Mouse (Mus musculus) left cerebral cortex, postnatal 10 days (tissue): ENCODE results near the gene B4galnt2. TPM values are rescaled to one million over a fixed set of nuclear protein-coding genes. Genes with fewer than 3 reads are reported as not detected.

Experiments
- DNase-seq, 2 experiments: peaks; one replicate each; pipeline ENCODE4 v3.0.0; 2021 to 2022; ENCODE audit warnings: low spot score in 2 of 2, mixed read lengths in 1 of 2; ENCODE audit errors: extremely low spot score in 1 of 2
- intact Hi-C: fragments of 180-260 bp; cut with DNase I; formaldehyde crosslinking; loops from one replicate; pipeline ENCODE4 v1.15.1; 2025
- total RNA-seq, 2 experiments: library from RNA; stranded (reverse); gene quantifications; 2 replicates each; pipeline ENCODE4 v1.2.3; 2021

Gene B4galnt2
- total RNA-seq, 2 experiments from 2014 or later: not detected

- no peak for DNase-seq
Observed at GRCm38 (mm10) chr11:95844935-95845334, 69.8 kb downstream of the B4galnt2 start.

DNA sequence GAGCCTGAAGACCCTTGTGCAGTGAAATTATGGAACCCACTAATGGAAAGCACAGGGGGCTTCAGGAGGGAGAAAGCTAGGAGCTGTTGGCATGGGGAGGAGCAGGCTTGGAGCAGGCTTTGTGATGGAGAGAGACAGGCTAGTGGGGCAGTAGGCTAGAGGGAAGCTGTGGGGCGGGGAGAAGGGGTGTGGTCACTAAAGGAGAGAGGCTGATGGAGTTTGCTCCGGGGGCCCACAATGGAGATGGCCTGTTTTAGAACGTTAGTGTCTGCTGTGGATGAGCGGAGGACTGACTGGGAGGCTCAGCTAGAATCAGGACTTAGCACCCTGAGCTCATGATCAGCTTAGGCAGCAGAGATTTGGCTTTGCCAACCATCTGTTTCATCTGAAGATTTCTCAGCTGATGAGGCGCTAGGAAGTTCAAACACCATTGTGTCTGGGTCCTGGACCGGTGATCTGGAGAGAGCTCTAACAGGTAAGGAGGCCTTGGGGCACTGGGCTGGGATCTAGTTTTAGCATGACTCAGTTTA lies 71.2 kb downstream of the B4galnt2 start:
- intact Hi-C loops: no loop called here
- no peak for DNase-seq

More at GRCm38 (mm10) chr11:95844935-95845334, 69.8 kb downstream of the B4galnt2 start:
- intact Hi-C loops: no loop called here

DNA sequence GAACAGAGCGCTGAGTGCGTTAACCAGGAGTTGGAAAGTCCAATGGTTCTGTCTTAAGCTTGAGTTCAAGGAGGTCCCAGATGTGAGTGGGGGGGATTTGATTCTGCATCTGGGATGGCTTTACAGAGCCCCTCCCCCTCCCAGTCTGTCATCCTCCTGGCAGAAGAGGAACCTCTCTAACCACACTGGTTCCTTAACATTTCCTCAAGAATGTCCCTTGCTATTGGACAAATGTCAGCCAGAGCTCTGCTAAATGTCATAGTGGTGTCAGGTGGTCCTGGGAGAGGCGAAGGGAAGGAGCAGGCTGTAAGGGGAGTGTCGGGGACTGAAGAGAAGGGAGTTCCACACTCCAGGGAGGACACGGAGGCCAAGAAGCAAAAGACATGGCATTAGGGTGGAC lies 71.7 kb downstream of the B4galnt2 start:
- no peak for DNase-seq
- intact Hi-C loops: no loop called here

DNA sequence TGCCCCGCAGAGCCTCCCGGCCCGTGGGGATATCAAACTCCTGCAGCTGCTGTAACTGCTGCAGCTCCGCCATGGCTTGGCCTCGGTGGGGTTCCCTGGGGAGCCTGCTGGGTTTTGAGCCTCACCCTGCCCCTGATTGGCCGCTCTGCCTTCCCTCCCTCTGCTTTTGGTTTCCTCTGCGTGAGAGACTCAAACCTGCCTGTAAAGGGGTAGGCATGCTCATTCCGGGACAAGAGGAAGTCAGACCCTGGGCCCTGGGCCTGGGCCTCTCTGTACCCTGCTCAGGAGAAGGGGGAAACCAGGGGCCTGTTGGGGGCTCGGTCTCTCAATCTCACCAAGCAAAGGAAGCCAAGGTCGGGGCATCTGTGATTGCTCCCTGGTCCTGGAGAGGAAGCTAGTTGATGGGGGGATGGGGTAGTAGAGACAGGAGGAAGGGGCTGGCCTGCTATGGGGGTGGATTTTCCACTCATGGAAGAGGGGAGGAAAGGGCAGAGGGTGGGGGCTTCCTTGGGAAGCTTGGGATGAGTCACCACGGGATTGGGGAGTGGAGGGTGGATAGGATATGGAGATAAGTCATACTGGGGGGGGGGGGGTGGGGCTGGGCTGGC lies 72.5 kb downstream of the B4galnt2 start, which contains the start of gene Abi3:
Abi3 (minus strand) TSS at position 403 of the 608 bp plus-strand sequence.
- DNase-seq: peak in 1 of 2 experiments; percentile 60
- intact Hi-C loops: no loop called here

DNA sequence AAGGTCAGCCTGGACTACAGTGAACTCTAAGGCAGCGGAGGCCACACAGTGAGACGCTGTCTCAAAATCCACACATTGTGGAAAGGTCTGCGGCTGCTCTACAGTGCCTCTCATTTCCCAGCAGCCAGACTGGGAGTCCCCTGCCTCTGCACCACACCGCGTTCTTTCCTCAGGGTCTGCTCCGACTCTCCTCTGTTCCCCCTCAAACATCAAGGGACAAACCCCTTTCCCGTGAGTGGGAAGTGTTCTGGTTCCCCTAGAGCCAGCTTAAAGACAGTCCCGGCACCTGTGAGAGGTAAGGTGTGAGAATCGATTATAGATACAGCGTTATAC lies 73.2 kb downstream of the B4galnt2 start:
- DNase-seq: no peak
- intact Hi-C loops: no loop called here

DNA sequence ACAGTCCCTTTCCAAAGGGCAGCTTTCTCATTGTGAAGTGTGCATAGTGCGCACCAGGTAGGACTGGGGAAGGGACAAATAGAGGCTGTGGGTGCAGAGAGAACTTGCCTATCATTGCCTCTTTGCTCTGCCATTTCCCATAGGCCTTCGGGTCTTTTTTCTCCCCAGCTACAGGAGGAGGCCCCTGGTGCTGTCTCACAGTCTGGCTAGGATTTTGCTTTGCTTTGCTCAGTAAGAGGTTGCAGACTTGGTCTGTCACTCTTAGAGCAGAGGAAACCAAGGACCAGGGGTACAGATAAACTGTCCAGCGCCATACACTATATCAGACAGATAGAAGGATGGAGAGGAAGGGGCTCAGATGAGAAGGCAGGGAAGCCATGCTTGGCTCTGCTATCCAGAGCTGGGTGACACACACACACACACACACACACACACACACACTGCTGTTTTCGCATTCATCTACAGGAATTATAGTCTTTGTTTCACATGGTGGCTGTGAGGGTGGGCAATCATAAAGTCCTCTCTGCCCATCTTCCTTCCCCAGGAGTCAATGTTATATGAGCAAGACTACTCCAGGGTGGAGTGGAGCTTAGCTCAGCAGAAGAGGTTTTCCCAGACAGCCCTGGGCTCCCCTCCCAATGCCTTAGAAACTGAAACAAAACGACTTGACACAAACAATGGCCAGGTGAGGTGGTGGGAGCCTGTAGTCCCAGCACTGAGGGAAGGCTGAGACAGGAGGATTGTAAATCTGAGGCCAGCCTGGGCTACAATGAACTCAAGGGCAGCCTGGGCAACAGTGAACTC lies 73.8 kb downstream of the B4galnt2 start:
- no peak for DNase-seq
- intact Hi-C loops: no loop called here

GRCm38 (mm10) chr11:95838999-95839868 lies 75.5 kb downstream of the B4galnt2 start:
- DNase-seq: no peak
- intact Hi-C loops: no loop called here

- DNase-seq: no peak
- intact Hi-C loops: no loop called here
Observed at GRCm38 (mm10) chr11:95838598-95838997, 76.1 kb downstream of the B4galnt2 start.

GRCm38 (mm10) chr11:95837059-95837458 lies 77.6 kb downstream of the B4galnt2 start, which contains the start of gene Gngt2:
Gene Gngt2, plus strand, starts transcription at chr11:95837216.
- intact Hi-C loops: no loop called here
- peak in 1 of 2 experiments; percentile 90 for DNase-seq

- intact Hi-C loops: no loop called here
Observed at GRCm38 (mm10) chr11:95836433-95836832, 78.3 kb downstream of the B4galnt2 start.

DNA sequence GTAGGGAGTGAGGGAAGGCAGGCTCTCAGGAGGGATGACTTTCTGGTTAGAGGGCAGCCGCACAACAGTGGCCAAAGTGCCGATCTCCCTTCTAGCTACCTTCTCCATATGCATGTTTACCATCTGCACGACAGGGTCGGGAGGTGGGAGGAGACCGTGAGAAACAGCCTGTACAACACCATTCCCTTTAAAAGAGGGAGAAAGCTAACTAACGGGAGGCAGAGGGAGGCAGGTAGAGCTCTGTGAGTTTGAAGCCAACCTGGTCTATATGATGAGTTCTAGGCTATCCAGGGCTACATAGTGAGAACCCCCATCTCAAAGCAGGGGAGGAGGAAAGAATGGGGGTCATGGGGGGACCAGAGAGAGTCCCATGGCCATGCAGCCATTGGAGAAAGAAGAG lies 78.9 kb downstream of the B4galnt2 start:
- intact Hi-C loops: no loop called here
- no peak for DNase-seq

More at GRCm38 (mm10) chr11:95836433-95836832, 78.3 kb downstream of the B4galnt2 start:
- DNase-seq: no peak

GRCm38 (mm10) chr11:95834742-95835710 lies 79.7 kb downstream of the B4galnt2 start:
- intact Hi-C loops: no loop called here
- DNase-seq: no peak

GRCm38 (mm10) chr11:95834143-95834667 lies 80.5 kb downstream of the B4galnt2 start:
- intact Hi-C loops: no loop called here
- DNase-seq: peak in 1 of 2 experiments; percentile 77

GRCm38 (mm10) chr11:95833631-95834142 lies 81.0 kb downstream of the B4galnt2 start:
- intact Hi-C loops: no loop called here
- no peak for DNase-seq

GRCm38 (mm10) chr11:95833006-95833570 lies 81.6 kb downstream of the B4galnt2 start:
- intact Hi-C loops: no loop called here
- DNase-seq: no peak

DNA sequence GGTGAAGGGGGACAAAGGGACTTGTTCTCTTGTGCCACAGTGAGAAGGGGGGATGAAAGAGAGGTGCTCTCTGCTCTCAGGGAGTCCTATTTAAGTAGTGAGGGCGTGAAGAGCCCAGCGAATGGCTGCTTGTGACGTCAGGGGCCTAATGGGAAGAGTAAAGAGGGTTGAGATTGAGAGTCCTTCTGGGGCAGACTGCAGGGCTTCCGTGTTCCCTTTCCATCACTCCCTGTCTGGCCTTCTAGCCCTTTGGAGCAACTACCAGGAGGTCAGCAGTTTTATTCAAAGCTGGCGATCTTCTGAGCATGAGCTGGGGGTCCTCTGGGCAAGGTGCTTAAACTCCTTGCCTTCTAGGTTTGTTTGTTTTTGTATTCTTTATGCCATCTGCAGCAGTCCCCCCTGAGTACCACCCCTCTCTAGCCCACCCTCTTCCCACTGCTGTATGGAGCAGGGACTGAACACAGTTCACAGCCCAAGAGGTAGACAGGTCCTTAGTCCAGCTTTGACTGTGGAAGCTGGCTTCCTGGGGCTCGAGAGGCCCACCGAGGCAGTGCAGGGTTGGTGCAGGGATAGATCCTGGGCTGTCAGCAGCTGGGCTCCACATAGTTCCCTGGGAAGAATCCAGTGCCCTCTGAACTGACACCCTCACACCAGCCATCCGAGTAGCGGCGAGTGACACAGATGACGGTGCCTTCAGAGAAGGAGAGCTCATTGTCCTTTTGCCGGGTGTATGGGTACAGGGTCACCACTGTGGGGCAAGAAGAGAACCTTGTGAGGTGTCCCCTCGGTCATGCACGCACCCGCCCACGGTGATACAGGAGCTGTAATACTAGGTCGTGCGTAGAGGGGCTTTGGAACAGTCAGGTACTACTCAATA lies 82.3 kb downstream of the B4galnt2 start:
- DNase-seq: no peak
- intact Hi-C loops: no loop called here
